Mouse (Mus musculus): ENCODE measurements at regions not wholly inside any gene's neighbourhood (a gene's known extent, or its start where the extent isn't known, plus 50 kb on each side); places are given as distances from the start of the nearest gene placed in this dataset.

DNA sequence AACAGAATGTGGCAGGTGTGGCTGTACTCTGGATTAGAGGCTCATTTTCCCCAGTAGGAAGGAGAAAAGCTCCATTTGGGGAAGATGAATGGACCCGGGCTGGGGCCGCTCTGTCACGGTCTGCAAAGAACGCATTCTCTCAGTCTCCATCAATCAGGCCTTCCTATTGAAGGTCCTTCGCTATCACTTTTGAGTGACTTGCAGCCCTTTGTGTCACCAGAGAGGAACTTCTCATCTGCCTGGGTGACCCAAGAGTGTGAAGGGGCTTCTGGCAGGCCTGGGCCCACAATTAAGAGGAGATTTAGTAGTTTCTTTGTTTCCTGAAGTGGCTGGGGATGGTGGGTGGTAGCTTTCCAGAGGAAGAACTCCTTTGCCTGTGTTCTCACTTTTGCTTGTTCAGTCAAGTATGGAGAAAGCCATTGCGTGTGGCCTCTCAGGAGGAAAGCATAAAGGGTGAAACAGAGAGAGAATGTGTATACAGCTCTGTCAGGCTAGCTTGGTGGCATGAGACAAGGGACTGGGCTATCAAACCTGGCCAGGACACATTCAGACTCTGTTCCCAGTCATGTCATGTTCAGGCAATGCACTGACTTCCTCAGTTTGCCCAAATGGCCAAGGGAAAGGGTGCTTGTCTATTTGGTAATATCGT, 1374.2 kb downstream of the Gsdmc2 start:
- 28% methylated on average over 7 of the region's 7 CpGs for WGBS
- Histone ChIP-seq H3K36me3 (no peaks in the 10 kb centered on the region), H3K4me1 (peaks cover 4% of the 10 kb centered on the region), H3K4me3 (no peak overlapping the region), H3K4me2 (replicated peaks) (no peak overlapping the region), H3K9me3 (replicated peaks) (no peaks in the 10 kb centered on the region), H3K9ac (no peak overlapping the region), H3K27ac (no peak overlapping the region), H3K27me3 (peaks cover 16% of the 10 kb centered on the region)
- ATAC-seq (ENCODE audit: low FRiP score): peak; percentile 61

DNA sequence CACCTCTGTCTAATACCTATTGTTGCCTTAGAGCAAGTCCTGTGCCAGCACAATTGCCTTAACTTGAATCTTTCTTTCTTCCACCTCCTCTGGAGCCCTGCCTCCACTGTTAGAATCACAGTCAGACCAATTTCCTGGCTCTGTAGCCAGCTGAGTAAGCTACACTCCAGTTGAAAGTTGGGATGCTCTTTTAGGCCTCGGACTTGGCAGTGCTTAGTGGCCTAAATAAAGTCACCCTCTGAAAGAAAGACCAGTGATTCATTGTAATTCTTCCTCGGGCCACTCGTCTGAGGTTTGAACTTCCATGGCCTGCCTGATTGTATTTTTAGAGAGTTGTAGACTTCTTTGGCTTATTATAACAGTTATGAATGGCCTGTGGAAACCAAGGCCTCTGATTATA, 1376.9 kb downstream of the Gsdmc2 start:
- Histone ChIP-seq H3K4me2 (replicated peaks) (no peak overlapping the region), H3K27me3 (peaks cover 11% of the 10 kb centered on the region)
- 57% methylated on average over 3 of the region's 3 CpGs for WGBS

DNA sequence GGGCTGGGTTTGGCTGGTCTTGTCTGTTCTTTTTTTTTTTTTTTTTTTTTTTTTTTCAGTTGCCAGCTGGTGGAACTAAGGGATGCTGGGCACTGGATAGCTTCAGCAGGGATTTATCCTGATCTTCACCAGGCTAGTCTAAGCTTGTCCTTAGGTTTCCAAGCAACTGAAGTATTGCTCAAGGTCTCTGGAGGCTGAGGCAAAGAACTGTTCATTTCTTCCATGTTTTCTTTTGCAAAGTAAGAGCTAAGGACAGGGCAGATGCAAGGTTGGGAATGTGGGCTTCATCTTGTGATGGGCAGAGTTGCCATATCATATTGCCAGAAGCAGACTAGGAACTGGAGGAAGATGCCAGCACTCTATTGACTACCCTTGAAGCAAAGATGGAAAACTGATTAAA, 1378.1 kb downstream of the Gsdmc2 start:
- no peak overlapping the region for H3K27ac ChIP-seq
- 0 out of 2 replicates have a peak, but pooled peaks cover 8% of the 10 kb centered on the region for H3K27me3 ChIP-seq
- no peak overlapping the region for H3K4me3 ChIP-seq
- H3K9me3 ChIP-seq (replicated peaks): no peaks in the 10 kb centered on the region
- peaks cover 8% of the 10 kb centered on the region for H3K4me1 ChIP-seq
- H3K9ac ChIP-seq: no peak overlapping the region
- H3K36me3 ChIP-seq: no peaks in the 10 kb centered on the region
- H3K4me2 ChIP-seq (replicated peaks): no peak overlapping the region
- no peak for ATAC-seq (ENCODE audit: low FRiP score)

More for the DNA sequence above, 1376.9 kb downstream of the Gsdmc2 start:
- no peaks in the 10 kb centered on the region for H3K9me3 ChIP-seq (replicated peaks)
- ATAC-seq (ENCODE audit: low FRiP score): no peak
- no peaks in the 10 kb centered on the region for H3K36me3 ChIP-seq
- no peak overlapping the region for H3K27ac ChIP-seq
- peaks cover 4% of the 10 kb centered on the region for H3K4me1 ChIP-seq
- no peak overlapping the region for H3K4me3 ChIP-seq
- no peak overlapping the region for H3K9ac ChIP-seq

DNA sequence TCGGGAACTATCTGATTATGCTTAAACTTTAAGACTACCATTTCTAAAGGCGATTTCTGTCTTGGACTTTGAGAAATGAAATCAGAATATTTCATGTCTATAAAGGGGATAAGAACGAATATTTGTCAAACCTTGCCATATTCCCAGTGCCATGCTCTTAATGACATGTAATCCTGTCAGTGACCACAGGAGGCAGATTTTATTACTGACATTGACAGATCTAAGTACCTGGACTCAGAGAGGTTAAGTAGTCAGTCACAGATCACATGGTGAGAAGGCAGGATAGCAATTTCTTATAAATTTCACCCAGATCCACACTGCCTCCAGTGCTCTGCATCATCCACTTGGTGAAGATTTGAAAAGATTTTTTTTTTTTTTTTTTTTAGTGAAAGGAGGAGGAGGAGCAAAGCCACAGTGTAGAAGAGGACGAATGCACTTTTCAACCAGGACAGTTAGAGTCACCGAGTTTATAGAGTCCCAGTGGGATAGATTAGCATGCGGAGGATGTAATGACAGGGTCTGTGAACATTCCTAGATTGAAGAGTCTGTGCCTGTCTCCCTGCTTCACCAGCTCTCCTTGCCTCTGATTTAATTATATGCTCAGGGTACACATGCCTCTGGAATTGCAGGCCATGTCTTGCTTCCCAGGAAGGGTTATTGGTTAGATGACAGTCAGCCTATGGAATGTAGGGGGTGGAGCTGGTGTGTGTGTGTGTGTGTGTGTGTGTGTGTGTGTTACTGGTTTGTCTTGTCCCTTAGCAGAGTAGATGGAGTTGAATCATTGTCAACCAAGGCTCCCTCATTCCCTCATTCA, 1379.7 kb downstream of the Gsdmc2 start:
- H3K4me2 ChIP-seq (replicated peaks): no peak overlapping the region
- H3K27me3 ChIP-seq: 0 out of 2 replicates have a peak, but pooled peaks cover 8% of the 10 kb centered on the region
- peaks cover 4% of the 10 kb centered on the region for H3K4me1 ChIP-seq
- no peaks in the 10 kb centered on the region for H3K9me3 ChIP-seq (replicated peaks)
- H3K9ac ChIP-seq: no peak overlapping the region
- H3K27ac ChIP-seq: no peak overlapping the region
- no peaks in the 10 kb centered on the region for H3K36me3 ChIP-seq
- peak; percentile 62; the same call in 1 of the 2 replicates for ATAC-seq (ENCODE audit: low FRiP score)
- WGBS: 74% methylated on average over 6 of the region's 6 CpGs
- H3K4me3 ChIP-seq: no peak overlapping the region

DNA sequence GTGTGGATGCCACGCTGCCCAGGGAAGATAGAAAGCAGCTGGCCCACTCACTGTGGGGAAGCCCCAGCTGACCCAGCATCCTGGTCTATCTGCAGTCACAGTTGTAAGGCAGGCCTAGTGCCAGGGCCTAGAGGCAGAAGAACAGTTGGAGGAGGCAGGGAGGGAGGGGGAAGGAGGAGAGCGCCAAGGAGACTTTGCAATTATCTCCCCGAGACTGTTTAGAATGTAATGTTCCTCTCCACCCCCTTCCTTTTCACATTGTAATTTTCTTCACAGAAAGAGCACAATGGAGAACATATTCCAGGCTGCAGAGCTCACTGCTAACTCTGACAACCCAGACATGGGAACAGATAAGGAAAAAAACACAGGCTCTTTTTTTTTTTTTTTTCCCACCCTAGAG, 1382.3 kb downstream of the Gsdmc2 start:
- Histone ChIP-seq H3K9ac (no peak overlapping the region), H3K9me3 (replicated peaks) (no peaks in the 10 kb centered on the region), H3K27ac (no peak overlapping the region), H3K36me3 (no peaks in the 10 kb centered on the region), H3K27me3 (0 out of 2 replicates have a peak, but pooled peaks cover 4% of the 10 kb centered on the region), H3K4me3 (no peak overlapping the region), H3K4me2 (replicated peaks) (no peak overlapping the region), H3K4me1 (peaks cover 4% of the 10 kb centered on the region)
- peak; percentile 81 for ATAC-seq (ENCODE audit: low FRiP score)
- 30% methylated on average over 3 of the region's 3 CpGs for WGBS

DNA sequence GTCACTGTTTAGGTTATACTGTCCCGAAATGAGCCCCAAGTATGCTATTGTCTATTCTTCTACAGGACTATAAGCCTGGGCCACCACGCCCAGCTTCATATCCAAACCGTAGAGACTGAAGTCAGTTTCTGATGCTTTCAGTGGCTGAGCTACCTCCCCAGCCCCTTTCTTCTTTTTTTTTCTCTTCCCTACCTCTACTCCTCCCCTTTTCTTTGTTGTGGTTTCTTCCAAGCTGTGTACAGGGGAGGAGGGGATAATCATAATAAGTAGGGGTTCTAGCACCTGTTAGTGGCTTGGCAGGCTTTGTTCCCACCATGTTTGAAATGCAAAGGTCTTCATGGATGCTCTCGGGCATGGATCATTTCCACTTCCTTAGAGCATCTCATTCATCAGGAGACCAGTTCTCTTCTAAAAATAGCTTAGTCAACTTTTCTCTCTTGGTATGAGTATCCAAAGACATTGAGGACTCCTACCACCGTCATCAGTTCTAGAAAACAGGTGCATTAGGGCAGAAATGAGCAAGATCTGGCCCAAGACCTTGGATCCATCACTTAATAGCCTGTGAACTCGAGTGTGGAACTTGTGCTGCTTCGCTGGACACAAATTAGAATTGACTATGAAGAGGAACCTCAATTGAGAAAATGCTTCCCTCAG, 1383.5 kb downstream of the Gsdmc2 start:
- H3K36me3 ChIP-seq: no peaks in the 10 kb centered on the region
- no peaks in the 10 kb centered on the region for H3K27me3 ChIP-seq
- no peak overlapping the region for H3K4me3 ChIP-seq
- H3K4me1 ChIP-seq: peaks cover 4% of the 10 kb centered on the region
- no peaks in the 10 kb centered on the region for H3K9me3 ChIP-seq (replicated peaks)
- no peak overlapping the region for H3K4me2 ChIP-seq (replicated peaks)
- H3K9ac ChIP-seq: no peak overlapping the region
- ATAC-seq (ENCODE audit: low FRiP score): no peak
- 90% methylated on average over 7 of the region's 7 CpGs for WGBS
- no peak overlapping the region for H3K27ac ChIP-seq

DNA sequence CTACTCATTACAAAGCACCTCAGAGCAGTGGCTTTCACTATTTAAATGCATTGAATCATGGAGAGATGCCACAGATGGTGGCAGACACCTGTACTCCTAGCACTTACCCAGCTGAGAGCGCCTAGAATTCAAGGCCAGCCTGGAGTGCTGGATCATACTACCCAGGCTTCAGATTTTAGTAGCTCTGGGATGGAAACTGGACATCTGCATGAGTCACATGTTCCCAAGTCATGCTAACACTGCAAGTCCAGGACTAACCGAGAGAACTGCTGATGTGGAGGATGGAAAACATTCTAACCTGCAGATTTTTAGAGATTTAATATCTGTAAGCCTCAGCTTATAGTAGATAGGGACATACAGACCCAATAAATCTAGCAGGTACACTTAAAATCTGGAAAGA, 1384.3 kb downstream of the Gsdmc2 start:
- Histone ChIP-seq H3K4me2 (replicated peaks) (no peak overlapping the region), H3K27ac (no peak overlapping the region), H3K4me3 (no peak overlapping the region), H3K9ac (no peak overlapping the region), H3K9me3 (replicated peaks) (no peaks in the 10 kb centered on the region), H3K27me3 (no peaks in the 10 kb centered on the region), H3K36me3 (no peaks in the 10 kb centered on the region), H3K4me1 (peaks cover 4% of the 10 kb centered on the region)
- no peak for ATAC-seq (ENCODE audit: low FRiP score)
- WGBS: 92% methylated on average over 2 of the region's 2 CpGs

DNA sequence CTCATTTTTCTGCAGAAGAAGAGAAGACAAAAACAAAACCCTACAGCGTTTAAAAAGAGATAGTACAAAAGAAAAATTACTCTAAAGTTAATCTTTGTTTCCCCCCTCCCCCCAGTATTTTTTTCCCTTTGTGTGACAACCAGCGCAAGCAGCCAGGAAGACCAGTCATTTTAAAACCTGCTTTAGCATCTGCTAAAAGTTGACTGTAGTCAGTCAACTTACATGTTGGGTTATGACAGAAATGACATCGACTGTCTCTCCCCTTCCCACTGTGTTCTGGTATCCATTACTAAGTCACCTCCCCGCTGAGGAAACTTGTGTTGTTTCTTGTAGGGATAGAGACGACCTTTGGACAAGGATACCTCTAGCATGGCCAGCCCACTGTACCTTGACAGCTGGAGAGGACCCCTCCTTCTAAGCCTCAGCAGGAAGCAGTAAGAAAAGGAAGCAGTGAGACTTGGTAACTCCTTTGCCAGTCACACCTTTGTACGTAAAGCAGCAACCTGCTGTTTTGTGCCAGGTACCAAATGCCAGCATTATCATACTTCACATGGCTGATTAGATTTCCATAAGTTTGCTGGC, 1384.9 kb downstream of the Gsdmc2 start:
- H3K4me2 ChIP-seq (replicated peaks): no peak overlapping the region
- H3K4me1 ChIP-seq: peaks cover 4% of the 10 kb centered on the region
- no peak overlapping the region for H3K4me3 ChIP-seq
- no peak overlapping the region for H3K27ac ChIP-seq
- H3K9ac ChIP-seq: no peak overlapping the region
- H3K36me3 ChIP-seq: no peaks in the 10 kb centered on the region
- H3K27me3 ChIP-seq: no peaks in the 10 kb centered on the region
- H3K9me3 ChIP-seq (replicated peaks): no peaks in the 10 kb centered on the region
- WGBS: 72% methylated on average over 6 of the region's 6 CpGs
- ATAC-seq (ENCODE audit: low FRiP score): no peak

DNA sequence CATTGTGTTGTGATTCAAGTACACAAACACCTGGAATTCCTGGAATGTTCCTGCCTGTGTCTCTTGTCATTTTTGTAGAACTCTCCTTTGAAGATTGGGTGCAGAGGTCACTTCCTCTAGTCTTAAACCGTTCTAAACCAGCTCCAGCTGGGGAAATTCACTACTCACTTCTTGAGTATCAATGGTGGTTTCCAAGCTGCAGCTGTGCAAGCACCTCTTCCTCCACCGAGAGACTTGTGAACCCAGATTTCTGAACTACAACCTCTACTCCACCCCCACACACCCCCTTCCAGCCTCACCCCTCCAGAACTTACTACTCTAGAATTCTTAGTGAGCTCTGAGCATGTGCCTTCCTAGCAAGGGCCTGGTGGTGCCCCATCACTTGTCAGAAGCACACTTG, 1387.0 kb downstream of the Gsdmc2 start:
- WGBS: 51% methylated on average over 2 of the region's 2 CpGs

DNA sequence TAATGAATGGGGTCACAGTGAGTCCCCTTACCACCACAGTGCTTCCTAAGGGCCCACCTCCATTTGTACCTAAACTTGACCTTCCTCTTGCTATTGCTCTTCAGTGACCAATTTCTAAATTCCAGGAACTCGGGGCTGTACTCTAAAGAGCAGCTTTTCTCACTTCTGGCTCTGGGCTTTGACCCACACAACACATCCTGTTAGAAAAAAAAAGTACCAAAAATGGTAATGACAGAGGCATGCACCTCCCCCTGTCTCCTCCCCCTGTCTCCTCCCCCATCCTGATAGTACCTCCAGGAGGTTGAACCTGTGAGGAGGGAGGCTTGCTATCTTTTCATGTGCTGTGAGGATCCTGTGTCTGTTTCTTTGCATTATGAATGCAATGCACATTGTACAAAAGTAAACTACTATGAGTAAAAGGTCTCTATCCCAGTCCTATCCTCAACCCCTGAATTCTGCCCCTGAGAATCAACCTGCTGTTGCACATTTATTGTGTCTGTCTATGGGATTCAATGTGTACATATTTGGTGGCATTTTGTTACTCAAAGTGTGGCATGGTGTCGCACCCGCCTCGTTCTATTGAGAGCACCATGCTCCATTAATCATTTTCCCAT, 1387.8 kb downstream of the Gsdmc2 start:
- no peaks in the 10 kb centered on the region for H3K27me3 ChIP-seq
- no peaks in the 10 kb centered on the region for H3K4me1 ChIP-seq
- no peak for ATAC-seq (ENCODE audit: low FRiP score)
- no peak overlapping the region for H3K27ac ChIP-seq
- H3K9me3 ChIP-seq (replicated peaks): no peaks in the 10 kb centered on the region
- H3K9ac ChIP-seq: no peak overlapping the region
- H3K4me2 ChIP-seq (replicated peaks): no peak overlapping the region
- H3K4me3 ChIP-seq: no peak overlapping the region
- no peaks in the 10 kb centered on the region for H3K36me3 ChIP-seq
- 78% methylated on average over 4 of the region's 4 CpGs for WGBS

More for the DNA sequence above, 1387.0 kb downstream of the Gsdmc2 start:
- Histone ChIP-seq H3K27ac (no peak overlapping the region), H3K27me3 (no peaks in the 10 kb centered on the region), H3K9me3 (replicated peaks) (no peaks in the 10 kb centered on the region), H3K4me3 (no peak overlapping the region), H3K4me1 (peaks cover 4% of the 10 kb centered on the region), H3K4me2 (replicated peaks) (no peak overlapping the region), H3K9ac (no peak overlapping the region), H3K36me3 (no peaks in the 10 kb centered on the region)
- no peak for ATAC-seq (ENCODE audit: low FRiP score)

DNA sequence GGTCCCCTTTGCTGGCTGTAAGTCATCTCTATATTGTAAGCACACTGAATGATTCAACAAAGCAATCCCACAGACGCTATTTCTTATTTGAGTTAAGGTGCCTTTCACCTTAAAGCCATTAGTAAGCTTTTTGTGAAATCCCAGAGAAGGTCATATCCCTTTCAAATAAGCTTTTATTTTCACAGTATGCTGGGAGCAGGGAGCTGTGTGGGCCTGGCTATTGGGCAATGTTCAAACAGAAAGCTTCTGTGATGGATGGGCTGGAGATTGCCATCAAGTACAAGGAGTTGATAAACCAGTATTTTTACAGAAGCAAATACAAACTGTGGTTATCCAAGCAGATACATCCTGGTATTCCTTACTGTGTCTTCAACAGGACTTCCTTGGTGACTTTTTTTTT, 1389.0 kb downstream of the Gsdmc2 start:
- Histone ChIP-seq H3K27ac (no peak overlapping the region), H3K4me1 (no peaks in the 10 kb centered on the region), H3K4me3 (no peak overlapping the region), H3K36me3 (no peaks in the 10 kb centered on the region), H3K9me3 (replicated peaks) (no peaks in the 10 kb centered on the region), H3K27me3 (no peaks in the 10 kb centered on the region), H3K9ac (no peak overlapping the region), H3K4me2 (replicated peaks) (no peak overlapping the region)
- ATAC-seq (ENCODE audit: low FRiP score): no peak
- WGBS: 67% methylated on average over 1 of the region's 1 CpGs

DNA sequence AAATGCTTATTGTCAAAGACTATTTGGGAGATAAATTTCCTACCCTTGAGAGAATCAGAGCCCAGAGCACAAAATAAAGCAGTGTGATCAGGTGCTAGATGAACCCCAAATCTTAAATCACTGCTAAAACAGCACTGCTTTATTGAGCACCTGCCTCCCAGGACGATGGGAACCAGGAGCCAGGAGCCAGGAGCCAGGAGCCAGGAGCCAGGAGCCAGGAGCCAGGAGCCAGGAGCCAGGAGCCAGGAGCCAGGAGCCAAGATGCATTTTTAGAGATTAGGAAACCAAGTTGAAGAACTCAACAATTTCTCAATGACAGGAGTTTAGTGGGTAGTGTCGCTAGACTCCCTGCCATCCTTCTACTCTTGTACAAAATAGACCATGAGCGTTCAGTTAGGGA, 1396.9 kb downstream of the Gsdmc2 start:
- H3K4me1 ChIP-seq: no peaks in the 10 kb centered on the region
- 84% methylated on average over 3 of the region's 3 CpGs for WGBS
- no peak overlapping the region for H3K27ac ChIP-seq
- H3K9me3 ChIP-seq (replicated peaks): no peaks in the 10 kb centered on the region
- H3K4me2 ChIP-seq (replicated peaks): no peak overlapping the region
- no peaks in the 10 kb centered on the region for H3K36me3 ChIP-seq
- no peak overlapping the region for H3K4me3 ChIP-seq
- no peaks in the 10 kb centered on the region for H3K27me3 ChIP-seq
- no peak overlapping the region for H3K9ac ChIP-seq
- ATAC-seq (ENCODE audit: low FRiP score): no peak
